Mouse (Mus musculus) testis, adult 2 months (tissue): ENCODE measurements at regions not wholly inside any gene's neighbourhood (a gene's known extent, or its start where the extent isn't known, plus 50 kb on each side); places are given as distances from the start of the nearest gene placed in this dataset.
A peak's percentile ranks its signal among the peaks of the same experiment; 100 is the strongest.

Source experiments
- H3K27ac ChIP-seq: fragments of 200-500 bp; 2 replicates; pipeline ENCODE4 v1.5.1; 2012; ENCODE audit warnings: low read depth, low read length; ENCODE audit not compliant: control insufficient read depth, insufficient read depth
- H3K27me3 ChIP-seq: fragments of 200-500 bp; 2 replicates; pipeline ENCODE4 v1.6.1; 2012; ENCODE audit warnings: mild to moderate bottlenecking, low read length, moderate library complexity; ENCODE audit not compliant: control insufficient read depth, insufficient read depth
- H3K36me3 ChIP-seq: fragments of 200-500 bp; 2 replicates; pipeline ENCODE4 v1.6.1; 2012; ENCODE audit warnings: mild to moderate bottlenecking, low read length; ENCODE audit not compliant: control insufficient read depth, insufficient read depth
- H3K4me1 ChIP-seq: fragments of 200-500 bp; 2 replicates; pipeline ENCODE4 v1.6.1; 2012; ENCODE audit warnings: low read length; ENCODE audit not compliant: control insufficient read depth, insufficient read depth
- H3K4me3 ChIP-seq: fragments of 200-500 bp; 2 replicates; pipeline ENCODE4 v1.5.1; 2012; ENCODE audit warnings: low read depth, mild to moderate bottlenecking, low read length, moderate library complexity, mixed read lengths; ENCODE audit not compliant: control insufficient read depth
- CTCF ChIP-seq: fragments of 200-500 bp; IDR thresholded peaks from 2 replicates; pipeline ENCODE4 v1.5.1; 2012; ENCODE audit warnings: low read depth, mild to moderate bottlenecking, inconsistent platforms, low read length, moderate library complexity; ENCODE audit not compliant: control insufficient read depth, insufficient read depth, insufficient replicate concordance
- POLR2A ChIP-seq: fragments of 200-500 bp; IDR thresholded peaks from 2 replicates; pipeline ENCODE4 v1.6.1; 2012; ENCODE audit warnings: low read depth, mild to moderate bottlenecking, inconsistent platforms, low read length, moderate library complexity; ENCODE audit not compliant: control insufficient read depth

DNA sequence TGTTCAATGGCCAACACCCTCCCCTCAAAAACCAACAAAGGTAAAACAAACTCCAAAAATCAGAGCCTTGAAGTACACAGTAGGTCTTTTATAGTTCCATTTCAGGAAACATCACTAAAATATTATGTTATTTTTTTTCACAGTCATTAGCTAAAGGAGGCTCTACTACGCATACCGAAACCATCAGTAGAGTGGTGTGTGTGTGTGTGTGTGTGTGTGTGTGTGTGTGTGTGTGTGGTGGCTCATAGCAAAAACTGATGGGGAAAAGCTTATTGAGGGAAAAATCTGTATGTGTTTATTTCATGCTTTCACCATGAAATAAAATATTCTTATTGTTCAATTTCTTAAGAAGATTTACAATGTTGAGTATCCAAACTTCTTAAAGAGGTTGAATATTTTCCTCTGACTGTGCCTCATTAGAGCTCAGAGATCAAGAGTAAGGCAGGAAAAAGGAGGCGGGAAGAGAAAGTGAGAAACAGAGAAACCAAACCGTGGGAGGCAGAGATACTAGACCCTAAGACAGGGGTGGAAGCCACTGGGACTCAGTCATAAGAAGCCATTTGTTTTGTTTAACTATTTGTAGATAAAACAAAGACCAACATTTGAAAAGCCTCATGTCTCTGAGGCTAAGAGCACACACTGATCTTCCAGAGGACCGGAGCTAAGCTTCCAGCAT lies 159.6 kb downstream of the Icos start:
- Histone ChIP-seq H3K36me3 (no peaks in the 10 kb centered on the region), H3K4me1 (peaks cover 12% of the 10 kb centered on the region), H3K27me3 (no peaks in the 10 kb centered on the region), H3K4me3 (no peak overlapping the region), H3K27ac (no peak overlapping the region)
- TF ChIP-seq POLR2A: no peak
- no peak for TF ChIP-seq CTCF

DNA sequence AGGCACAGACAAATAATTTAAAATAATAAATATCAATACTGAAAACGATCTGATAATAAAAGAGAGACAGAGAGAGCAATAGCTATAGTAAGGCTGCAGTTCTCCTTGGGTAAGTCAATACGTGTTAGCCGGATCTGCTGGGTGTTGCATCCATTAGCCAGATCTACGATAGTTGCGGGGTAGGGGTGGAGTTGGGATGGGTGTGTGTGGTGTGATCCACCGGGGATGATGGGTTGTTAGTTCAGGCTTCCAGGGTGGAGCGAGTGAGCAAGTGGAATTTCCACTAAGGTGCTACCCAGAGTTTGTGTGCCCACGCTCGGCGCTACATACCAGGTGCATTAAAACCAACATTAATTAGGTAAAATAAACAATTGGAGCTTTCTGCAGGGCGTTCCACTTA lies 160.2 kb downstream of the Icos start:
- Histone ChIP-seq H3K27me3 (no peaks in the 10 kb centered on the region), H3K27ac (no peak overlapping the region), H3K4me1 (peaks cover 12% of the 10 kb centered on the region), H3K4me3 (no peak overlapping the region), H3K36me3 (no peaks in the 10 kb centered on the region)
- no peak for TF ChIP-seq CTCF
- TF ChIP-seq POLR2A: no peak

GRCm38 (mm10) chr1:61139291-61139983 lies 161.7 kb downstream of the Icos start:
- Histone ChIP-seq H3K4me3 (no peak overlapping the region; the same call in 1 of the 2 replicates), H3K4me1 (peaks cover 12% of the 10 kb centered on the region), H3K27me3 (no peaks in the 10 kb centered on the region), H3K36me3 (no peaks in the 10 kb centered on the region), H3K27ac (no peak overlapping the region)
- TF ChIP-seq CTCF (peak; percentile 40; the same call in 1 of the 2 replicates), POLR2A (no peak)

- no peak for TF ChIP-seq POLR2A
- no peak for TF ChIP-seq CTCF
- H3K4me1 ChIP-seq: peaks cover 12% of the 10 kb centered on the region
- H3K4me3 ChIP-seq: no peak overlapping the region
- no peak overlapping the region for H3K27ac ChIP-seq
- H3K27me3 ChIP-seq: no peaks in the 10 kb centered on the region
- no peaks in the 10 kb centered on the region for H3K36me3 ChIP-seq
These were observed 162.4 kb downstream of the Icos start for GRCm38 (mm10) chr1:61139984-61140648.

- H3K27ac ChIP-seq: no peak overlapping the region
These were observed 163.3 kb downstream of the Icos start for GRCm38 (mm10) chr1:61140870-61141591.

GRCm38 (mm10) chr1:61141592-61141930 lies 163.8 kb downstream of the Icos start:
- H3K4me1 ChIP-seq: peaks cover 12% of the 10 kb centered on the region
- H3K4me3 ChIP-seq: no peak overlapping the region
- no peak overlapping the region for H3K27ac ChIP-seq
- TF ChIP-seq CTCF (no peak), POLR2A (no peak)
- no peaks in the 10 kb centered on the region for H3K27me3 ChIP-seq
- H3K36me3 ChIP-seq: no peaks in the 10 kb centered on the region

More at GRCm38 (mm10) chr1:61140870-61141591, 163.3 kb downstream of the Icos start:
- H3K4me3 ChIP-seq: no peak overlapping the region
- H3K27me3 ChIP-seq: no peaks in the 10 kb centered on the region
- peaks cover 12% of the 10 kb centered on the region for H3K4me1 ChIP-seq
- TF ChIP-seq CTCF (no peak), POLR2A (no peak)
- H3K36me3 ChIP-seq: no peaks in the 10 kb centered on the region

DNA sequence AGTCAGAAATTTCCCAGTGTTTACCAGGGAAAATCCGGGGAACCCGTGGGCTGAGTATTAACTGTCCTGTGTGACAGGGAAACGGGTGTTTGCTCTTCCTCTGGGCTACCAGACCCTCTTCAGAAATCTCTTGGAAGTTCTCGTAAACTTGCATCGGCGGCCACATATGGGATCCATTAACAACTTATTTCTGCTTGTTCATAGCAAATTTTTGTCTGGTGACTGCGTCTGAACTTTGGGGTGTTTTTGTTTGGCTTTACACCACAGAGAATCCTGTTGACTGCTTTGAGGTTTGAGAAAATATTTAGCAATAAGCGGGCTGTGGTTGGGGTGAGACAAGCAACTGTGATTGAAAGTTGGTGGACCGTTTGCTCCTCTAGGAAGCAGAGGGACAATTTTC lies 164.2 kb downstream of the Icos start:
- Histone ChIP-seq H3K27ac (no peak overlapping the region), H3K4me3 (no peak overlapping the region), H3K4me1 (peaks cover 12% of the 10 kb centered on the region), H3K36me3 (no peaks in the 10 kb centered on the region), H3K27me3 (no peaks in the 10 kb centered on the region)
- TF ChIP-seq CTCF (no peak), POLR2A (no peak)
